Mouse (Mus musculus): Measurements from ENCODE around the gene Scin.

The Scin gene

GRCm38 (mm10) chr12:40106874-40107273 lies 27.2 kb downstream of the Scin start:
- DNase-seq = no peak

GRCm38 (mm10) chr12:40104750-40105149 lies 29.3 kb downstream of the Scin start:
- DNase-seq = no peak

DNA sequence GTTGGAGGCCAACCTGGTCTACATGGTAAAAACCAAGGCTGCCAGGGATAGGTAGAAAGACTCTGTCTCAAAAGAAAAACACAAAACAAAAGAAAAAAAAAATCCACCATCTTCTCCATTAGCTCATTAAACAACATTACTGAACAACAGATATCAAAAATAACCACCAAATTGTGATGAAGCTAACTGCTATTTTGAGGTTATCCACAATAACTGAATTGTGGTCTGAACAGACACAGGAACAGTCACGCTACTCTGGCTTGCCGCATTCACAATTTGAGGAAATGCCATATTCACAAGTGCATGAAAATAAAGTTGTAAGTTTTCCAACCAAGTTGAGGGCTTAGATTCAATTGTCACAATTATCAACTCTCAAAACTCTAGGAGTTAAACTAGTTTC lies 31.7 kb downstream of the Scin start:
- DNase-seq = no peak

GRCm38 (mm10) chr12:40099407-40099806 lies 34.6 kb downstream of the Scin start:
- DNase-seq = no peak

GRCm38 (mm10) chr12:40097449-40097848 lies 36.6 kb downstream of the Scin start:
- DNase-seq = no peak

- no peak for DNase-seq
Measured at GRCm38 (mm10) chr12:40097023-40097422, 37.0 kb downstream of the Scin start.

DNA sequence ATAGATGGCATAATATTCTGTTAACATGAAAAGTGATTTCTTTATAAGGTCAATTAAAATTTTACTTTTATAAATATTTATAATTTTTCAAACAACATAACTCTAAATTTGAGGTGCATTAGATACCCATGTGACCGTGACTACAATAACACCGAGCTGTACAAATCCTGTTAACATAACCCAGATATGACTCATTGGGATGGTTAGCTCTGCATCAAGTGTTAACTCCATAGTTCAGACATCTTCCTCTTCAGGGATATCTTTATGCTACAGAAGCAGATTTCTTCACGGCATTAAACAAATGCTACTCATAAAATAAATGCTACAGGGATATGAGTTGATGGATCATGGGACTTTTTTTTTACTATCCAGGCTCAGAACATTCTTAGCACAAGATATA lies 37.6 kb downstream of the Scin start:
- DNase-seq = no peak

- no peak for DNase-seq
Measured at GRCm38 (mm10) chr12:40090017-40090416, 44.0 kb downstream of the Scin start.

DNA sequence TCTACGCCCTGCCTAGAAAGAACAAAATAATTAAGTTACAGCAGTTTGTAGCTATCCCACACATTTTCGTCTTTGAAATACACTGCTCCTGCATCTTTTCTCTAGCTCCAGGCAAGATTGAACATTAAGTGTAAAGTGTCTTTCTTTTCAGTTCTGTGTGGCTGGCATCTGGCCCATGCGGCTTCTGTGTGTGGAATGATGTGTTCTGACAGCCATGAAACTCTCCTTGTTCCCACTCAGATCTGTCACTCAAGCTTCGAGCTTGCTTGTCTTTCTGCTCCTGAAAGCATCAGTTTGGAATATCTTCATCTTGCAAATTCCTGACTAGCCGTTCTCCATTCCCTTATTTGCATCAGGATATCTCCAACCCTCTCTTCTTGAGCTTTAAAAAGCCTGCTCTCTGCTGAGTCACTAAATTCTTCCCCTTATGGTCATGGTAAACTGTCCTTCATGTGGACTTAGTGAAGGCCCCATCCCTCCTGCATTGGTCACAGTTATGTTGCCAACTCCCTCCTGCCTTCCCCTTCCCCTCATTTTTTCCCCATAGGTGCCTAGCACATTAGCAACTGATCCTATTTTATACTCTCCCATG lies 48.2 kb downstream of the Scin start:
- DNase-seq = no peak

- DNase-seq = peak; percentile 21
Measured at GRCm38 (mm10) chr12:40082453-40083238, 51.4 kb downstream of the Scin start.

DNA sequence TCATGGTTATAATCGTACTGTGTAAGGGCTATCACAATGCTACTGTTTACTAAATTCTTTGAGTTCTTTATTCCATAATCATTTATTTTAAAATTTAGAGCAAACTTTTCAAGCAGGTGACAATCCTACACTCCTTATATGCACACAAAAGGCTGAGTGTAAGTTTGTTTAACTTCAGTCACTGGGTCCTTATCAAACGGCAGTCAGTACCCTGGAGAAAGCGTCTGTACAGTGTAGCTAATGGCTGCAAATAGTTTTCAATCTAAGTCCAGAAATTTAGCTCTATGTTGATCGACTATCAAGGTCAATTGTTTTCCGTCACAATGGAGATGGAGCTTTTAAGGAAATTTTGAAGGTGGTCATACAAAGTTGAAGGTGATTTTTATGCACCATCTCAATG lies 52.0 kb downstream of the Scin start:
- no peak for DNase-seq

- no peak for DNase-seq
Measured at GRCm38 (mm10) chr12:40073660-40074059, 60.4 kb downstream of the Scin start.

DNA sequence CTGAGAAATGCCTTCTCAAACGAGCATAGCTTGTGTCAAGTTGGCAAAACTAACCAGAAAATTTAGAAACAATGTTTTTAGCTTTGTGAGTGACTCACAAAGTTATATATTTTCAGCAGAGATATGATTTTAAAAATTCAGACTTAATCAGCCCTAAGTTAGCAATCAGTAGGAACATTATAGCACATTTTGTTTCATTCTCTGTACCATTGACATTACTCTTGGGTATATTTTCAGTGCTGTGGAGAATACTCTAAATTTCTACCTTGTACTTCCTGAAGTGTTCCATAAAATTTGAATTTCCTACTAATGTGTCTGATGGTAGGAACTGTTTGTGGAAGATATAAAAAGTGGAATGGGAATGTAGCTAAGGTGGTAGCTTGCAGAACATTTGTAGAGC lies 87.0 kb downstream of the Scin start:
- DNase-seq = no peak

DNA sequence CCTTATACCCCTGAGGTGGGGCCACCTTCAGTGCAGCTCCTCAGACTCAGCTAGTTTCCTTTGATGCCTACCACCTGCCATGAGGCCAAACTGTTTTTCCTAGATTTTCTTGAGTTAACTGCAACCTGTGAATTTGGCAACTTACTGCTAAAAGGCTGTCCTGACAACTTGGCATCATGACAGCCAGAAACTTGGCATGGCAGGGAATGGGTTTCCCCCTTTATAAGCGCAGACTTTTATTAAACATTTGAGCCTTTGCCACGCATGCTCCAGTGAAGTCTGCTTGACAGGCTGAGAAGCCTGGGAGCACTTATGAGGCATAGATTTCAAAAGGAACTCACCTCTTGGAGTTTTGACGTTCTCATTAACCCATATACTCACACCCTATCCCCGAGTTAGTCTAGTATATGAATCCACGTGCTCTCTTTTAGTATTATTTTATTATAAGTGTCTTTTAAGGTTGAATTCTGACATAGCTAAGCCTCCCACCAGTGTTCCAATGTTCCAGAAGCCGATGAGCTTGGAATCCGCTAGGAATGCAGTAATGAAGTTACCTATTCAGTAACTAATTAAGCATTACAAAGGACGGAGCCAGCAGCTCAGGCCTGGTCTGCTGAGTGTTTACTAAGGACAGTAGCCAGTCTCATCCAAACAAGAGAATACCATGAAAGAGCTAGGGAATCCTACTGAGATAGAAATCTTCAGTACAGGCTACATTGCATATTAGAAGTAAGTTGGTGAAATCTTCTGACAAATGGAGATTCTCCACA lies 90.0 kb downstream of the Scin start:
- no peak for DNase-seq

DNA sequence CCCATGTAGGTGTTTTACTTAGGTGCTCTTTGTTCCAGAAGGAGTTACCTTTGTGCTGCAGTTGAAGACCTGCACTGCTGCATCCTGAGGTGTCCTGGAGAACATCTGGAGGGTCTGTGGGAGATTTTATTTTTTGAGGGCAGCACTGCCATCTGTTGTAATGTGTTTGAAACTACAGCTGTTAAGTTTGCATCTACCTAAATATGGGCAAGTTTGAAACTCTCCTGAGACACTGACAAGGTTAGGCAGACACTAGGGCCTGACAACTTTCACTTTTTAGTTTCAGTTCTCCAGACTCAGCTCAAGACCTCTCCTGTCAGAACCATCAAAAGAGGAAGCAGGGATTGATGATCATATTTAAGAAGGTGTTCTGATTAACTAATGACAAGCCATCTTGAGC lies 94.0 kb downstream of the Scin start:
- peak; percentile 11 for DNase-seq

DNA sequence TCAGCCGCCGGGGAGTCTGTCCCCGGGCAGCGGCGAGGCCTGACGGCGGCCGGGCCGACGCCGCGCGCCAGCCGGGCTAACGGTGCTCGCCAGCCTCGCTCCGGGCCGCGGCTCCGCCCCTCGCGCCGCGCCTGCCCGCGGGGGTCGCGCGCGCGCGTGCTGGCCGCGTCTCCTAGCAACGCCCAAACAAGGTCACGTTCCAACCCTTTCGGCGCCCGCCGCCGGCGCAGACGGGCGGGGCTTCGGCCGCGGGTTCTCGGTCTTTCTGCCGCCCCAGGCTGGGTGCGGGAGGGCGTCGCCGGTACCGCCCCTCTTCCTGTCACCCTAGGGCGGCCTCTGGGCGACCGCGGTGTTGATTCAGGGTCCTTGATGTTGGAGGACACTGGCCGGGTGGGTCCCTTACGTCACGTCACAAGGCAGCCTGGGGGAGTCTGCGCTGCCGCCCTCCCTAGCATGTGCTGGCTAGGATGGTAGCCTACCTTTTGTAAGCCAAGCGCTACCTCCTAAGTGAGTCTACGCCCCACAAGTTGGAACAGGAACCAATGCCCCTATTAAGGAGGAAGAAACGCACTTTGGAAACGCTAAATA lies 96.1 kb downstream of the Scin start, which contains the start of gene Arl4a:
Gene Arl4a (minus strand): TSS at position 150 of the 588 bp plus-strand sequence.
- peak; percentile 84 for DNase-seq

DNA sequence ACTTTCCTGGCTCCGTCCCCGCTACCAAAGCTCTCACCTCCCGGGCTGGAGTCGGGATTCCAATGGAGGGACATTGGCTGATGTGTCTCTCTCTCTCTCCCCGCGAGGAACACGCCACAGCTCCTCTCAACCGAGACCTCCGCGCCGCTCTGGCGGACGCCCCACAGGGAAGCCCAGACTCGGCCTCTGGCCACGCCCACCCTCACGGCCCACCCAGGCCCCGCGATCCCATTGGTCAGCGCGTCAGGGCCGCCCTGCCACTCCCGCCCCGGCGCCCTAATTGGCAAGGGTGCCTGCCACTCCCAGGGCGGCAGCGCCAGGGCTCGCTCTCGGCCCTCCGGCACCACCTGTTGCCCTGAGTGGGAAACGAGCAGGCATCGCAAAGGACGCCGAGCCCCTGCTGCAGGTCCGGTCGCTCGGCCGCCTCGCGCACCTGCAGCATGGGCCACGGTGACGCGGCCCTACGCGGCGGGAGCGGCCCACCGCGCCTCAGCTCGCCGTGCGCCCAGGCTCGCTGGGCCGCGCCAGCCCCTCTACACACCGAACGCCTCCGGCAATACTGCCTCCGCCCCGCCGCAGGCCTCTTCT lies 96.7 kb downstream of the Scin start:
- peak; percentile 96 for DNase-seq

DNA sequence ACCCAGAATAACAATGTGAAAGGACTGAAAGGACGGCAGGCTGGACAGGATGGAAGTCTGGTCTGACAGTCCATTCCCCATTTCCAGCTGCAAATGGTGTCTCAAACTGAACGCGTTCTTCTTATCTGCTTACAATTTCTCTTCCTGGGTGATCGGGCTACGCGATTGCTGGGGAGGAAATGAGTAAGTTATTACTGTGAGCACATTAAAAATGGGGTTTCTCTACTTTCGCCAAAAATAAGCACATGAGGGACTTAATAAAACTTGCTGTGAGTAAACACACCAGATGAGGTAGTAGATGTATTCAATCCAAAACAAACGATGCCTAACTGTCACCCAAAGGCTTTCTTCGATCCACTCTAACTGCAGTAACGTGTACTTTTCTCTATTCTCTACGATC lies 97.4 kb downstream of the Scin start:
- no peak for DNase-seq

DNA sequence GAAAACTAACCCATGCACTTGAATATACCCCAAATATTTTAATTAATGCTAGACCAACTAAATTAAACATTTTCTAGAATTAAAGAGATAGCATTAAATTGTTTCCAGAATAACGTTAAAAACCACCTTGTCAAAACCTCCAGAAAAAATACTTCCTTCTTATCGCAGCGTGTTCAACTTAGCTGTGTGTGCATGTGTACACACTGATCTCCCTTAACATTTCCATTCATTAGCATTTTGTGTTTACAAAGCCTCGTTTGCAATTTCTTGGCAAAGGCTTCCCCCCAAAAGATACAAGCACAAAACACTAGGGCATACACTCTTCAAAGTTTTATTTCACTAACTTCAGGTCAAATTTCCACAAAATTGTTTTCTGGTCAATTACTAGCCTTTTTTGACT lies 98.5 kb downstream of the Scin start:
- DNase-seq = no peak

DNA sequence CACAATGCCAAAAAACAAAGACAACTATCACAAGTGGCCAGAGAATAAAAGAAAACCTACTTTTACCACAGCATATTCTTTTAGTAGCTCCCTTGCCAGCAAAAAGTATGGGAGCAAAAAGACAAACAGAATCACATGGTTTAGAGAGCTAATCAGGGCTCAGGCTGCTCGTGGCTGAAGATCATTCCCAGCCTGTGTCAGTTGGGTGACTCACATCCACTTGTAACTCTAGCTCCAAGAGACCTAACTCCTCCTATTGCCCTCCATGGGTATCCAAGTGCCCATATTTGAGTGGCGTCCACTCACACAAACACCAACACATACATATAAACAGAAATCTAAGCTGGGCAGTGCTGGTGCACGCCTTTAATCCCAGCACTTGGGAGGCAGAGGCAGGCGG lies 104.8 kb downstream of the Scin start:
- DNase-seq = no peak

DNA sequence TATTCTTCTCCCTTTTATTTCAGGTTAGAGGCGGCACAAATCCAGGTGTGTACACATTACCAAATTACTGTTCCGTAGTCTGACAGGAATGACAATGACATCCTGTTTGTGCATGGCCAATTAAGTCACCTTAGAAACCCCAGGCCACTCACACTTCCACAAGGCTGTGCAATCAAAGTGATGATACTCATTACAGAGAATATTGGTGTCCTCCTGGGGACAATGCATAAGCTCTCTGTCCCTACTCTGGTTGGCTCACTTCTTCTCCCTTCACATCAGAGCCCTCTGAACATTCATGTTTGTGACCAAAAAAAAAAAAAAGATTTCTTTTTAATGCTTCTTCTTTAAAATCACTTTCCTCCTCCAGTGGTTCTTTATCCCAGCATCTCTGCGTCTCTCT lies 106.2 kb downstream of the Scin start:
- no peak for DNase-seq

- DNase-seq = no peak
Measured at GRCm38 (mm10) chr12:40027444-40027843, 106.6 kb downstream of the Scin start.

DNA sequence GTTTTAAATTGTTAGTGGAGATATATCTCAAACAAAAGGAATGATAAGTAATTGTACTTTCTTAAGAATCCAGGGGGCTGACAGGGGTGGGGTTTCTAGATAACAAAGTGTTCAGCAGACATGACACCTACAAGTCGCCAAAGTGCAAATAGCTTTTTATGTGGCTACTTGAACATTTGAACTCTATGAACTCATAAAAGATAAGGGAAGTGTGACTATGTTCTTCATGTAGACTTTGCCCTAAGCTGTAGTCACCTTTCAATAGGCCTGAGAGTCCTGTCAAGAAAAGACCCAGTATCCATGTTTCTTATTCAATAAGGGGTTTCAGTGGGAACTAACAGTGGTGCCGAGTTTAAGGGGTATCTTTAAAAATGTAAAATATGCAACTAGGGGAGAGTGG lies 110.1 kb downstream of the Scin start:
- DNase-seq = no peak
